Mouse (Mus musculus) right cerebral cortex, adult 2 months (tissue): ENCODE results near the gene Mrpl36.

Experiments used
- DNase-seq, 2 experiments: peaks; one replicate each; pipeline ENCODE4 v3.0.0; 2021 to 2022; ENCODE audit warnings: low spot score in 2 of 2

The Mrpl36 gene

GRCm38 (mm10) chr13:73346743-73347142 is 18.4 kb downstream of the Mrpl36 start:
- DNase-seq: no peak

GRCm38 (mm10) chr13:73347171-73347570 is 18.9 kb downstream of the Mrpl36 start:
- no peak for DNase-seq

DNA sequence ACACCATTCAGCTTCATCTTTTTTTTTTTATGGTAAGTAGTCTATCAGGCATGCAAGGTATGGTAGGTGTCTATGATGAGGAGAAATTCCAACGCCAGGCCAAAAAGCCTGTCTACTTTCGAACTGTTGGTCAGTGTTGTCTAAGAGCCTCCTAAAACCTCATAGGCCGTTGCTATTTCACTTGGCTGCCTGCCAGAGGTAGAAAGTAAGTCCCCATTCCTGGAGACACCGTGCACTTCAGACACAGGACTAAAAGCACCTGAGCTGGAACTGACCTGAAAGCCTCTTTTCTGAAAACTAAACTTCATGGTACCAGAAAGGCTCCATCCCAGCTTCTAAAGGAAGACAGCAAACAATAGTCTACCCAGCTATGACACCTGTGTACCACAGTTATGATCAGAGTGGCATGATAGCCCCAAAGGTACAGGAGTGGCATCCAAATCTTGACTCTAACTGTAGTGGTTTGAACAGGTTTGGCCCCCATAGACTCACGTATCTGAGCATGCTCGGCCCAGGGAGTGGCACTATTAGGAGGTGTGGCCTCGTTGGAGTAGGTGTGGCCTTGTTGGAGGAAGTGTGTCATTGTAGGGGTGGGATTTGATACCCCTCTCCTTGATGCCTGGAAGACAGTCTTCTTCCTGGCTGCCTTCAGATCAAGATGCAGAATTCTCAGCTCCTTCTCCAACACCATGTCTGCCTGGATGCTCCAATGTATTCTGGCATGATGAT is 19.8 kb downstream of the Mrpl36 start:
- DNase-seq: no peak

DNA sequence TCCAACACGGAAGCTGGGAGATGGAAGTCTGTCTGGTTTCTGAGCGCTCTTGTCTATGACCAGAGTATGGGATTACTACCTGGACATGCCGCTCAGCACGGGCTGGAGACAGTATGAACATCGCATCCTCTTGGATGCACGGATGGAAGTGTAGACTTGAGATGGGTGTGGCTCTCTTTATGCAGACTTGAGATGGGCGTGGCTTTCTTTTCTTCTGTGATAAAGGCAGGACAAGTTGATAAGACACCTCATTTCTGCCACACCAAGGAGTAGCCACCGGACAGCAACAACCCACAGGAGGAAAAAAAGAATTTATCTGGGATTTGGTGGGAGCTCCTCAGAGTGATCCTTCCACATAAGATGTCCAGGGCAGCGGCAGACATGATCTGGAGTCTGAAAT is 22.4 kb downstream of the Mrpl36 start:
- DNase-seq: no peak

DNA sequence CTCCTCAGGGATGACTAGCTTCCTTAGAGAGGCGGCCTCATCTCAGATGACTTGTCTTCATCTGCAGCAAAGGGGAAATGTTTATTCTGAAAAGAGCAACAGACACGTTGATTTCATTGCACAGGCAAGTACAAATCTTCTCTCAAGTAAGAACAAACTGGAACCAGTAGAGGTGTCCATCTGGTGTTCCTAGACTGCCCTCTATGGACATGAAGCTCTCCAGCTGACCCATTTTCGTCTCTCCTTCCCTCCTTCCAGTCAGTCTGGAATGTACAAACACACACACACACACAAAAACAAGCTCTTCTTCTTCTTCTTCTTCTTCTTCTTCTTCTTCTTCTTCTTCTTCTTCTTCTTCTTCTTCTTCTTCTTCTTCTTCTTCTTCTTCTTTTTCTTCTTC is 23.6 kb downstream of the Mrpl36 start:
- DNase-seq: no peak

DNA sequence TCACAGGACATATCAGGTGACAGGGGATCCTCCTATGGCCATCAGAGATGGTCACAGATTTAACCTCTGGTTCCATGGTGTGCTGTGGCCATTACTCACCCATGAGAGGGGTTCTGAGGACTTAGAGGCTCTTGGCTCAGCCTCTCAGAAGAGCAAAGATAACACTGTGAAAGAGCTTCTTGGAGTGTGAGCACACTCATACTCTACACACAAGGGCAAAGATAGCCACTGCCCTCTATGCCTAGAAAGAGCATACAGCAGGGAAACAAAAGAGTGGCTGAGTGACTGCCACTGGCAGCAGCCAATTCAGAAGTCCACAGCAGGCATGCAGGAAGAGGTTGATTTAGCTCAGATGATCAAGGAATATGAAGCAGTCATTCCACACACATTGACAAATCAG is 24.2 kb downstream of the Mrpl36 start:
- no peak for DNase-seq

GRCm38 (mm10) chr13:73357106-73357505 is 28.8 kb downstream of the Mrpl36 start:
- DNase-seq: no peak

DNA sequence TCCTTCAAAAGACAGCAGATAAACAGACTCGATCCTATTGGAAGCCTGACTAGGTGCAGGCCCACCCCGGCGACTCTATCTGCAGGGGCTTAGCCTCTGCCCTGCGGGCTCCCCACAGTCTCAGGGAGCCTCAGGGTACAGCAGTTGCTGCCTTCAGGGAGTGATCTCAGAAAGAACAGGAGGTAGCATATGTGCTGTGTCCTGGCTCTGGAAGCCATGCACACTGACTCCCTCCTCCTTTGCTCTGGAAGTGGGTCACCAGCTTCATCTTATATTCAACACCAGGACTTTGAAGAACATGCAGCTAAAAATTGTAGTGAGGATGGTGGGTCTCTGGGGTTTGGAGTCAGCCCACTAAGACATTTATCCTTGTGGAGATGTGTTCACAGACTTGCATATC is 45.1 kb downstream of the Mrpl36 start:
- DNase-seq: no peak

DNA sequence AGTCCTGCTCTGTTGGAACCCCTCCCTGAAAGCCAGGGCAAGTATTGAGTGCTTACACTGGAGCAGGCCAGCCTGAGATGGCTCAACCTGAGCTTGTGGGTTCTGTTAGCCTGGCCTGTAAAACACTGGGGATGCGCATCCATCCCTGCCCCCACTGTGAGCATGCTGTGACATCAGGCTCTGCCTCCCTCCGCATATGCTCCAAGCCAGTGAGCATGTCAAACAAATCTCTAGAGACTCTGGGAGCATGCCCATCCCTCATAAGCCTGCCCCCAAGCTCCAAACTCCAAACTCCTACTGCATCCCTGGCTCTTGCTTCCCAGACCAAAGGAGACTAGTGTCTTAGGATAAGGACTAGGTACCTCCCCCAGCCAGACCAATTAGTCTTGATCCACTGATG is 46.3 kb downstream of the Mrpl36 start:
- no peak for DNase-seq

DNA sequence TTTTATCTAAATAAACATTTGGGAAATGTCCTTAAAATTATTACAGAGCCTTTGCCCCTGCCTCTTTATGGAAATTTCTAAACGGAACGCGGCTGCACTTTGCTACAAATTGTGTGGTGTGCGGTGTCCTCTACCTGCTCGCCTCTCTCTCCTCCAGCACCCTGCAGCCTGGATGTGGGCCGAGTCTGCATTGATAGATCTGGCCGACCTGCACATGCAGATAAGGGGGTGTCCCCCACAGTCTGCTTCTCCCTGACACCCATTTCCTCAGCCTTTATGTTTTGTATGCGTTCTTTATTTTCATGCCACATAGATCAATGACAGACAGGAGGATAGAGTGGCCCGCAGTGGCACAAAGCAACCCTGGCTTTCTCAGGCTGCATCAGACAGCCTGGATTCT is 49.3 kb downstream of the Mrpl36 start:
- DNase-seq: no peak
